Mouse (Mus musculus): ENCODE data around the gene March7.

GRCm38 (mm10) chr2:60176087-60176486 is 33.6 kb upstream of the March7 start:
- TF ChIP-seq GATA2 (IDR thresholded peaks at IDR 0.05; ENCODE audit: borderline replicate concordance, low read depth, low read length) = no peak
- TF ChIP-seq CTCF (IDR thresholded peaks at IDR 0.05; ENCODE audit: low read depth, low read length) = no peak
- TF ChIP-seq GATA1 (IDR thresholded peaks at IDR 0.05; ENCODE audit: borderline replicate concordance, low read length) = no peak
- no peak for TF ChIP-seq POLR2AphosphoS5 (IDR thresholded peaks at IDR 0.05; ENCODE audit: insufficient replicate concordance, low read depth, low read length)
- no peak for TF ChIP-seq TAL1 (conservative IDR thresholded peaks at IDR 0.05; ENCODE audit: low read depth, low read length)

Measured in G1E (cell line).